Mouse (Mus musculus): Measurements from ENCODE around the gene Tpm3.
"Not testable (repeated sequence)": the region's sequence is repeated elsewhere in the genome, so short reads cannot be mapped to it uniquely, and the experiment has no call there.

Gene Tpm3

DNA sequence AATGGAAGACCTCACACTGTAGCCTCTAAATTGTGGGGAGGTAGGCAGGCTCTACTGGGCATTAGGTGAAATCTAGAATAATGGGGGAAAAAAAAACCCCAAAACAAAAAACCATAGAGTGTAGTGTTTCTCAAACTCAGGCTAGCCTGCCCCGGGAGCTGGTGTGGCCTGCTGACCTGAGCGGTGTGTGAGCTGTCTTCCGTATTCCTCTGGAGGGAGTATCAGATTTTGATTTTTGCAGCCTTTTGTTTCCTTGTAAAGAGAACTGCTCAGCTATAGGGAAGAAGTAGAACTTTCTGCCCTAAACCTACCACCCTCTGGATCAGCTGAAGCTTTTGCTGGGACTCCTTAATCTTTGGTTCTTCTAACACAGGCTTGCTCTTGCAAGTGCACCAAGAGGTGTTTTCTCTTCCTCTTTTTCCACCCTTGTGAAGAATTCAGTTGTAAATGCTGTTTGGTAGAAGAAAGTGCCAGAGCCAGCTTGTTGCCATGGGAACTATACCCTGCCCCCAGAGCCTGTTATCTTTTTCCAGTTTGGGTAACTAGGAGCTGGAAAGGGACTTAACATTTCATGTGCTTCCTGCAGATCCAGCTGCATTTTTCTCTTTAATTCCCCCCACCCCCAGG is 11.4 kb downstream of the Tpm3 start:
- no peak for DNase-seq (ENCODE audit: low read depth, low spot score)

DNA sequence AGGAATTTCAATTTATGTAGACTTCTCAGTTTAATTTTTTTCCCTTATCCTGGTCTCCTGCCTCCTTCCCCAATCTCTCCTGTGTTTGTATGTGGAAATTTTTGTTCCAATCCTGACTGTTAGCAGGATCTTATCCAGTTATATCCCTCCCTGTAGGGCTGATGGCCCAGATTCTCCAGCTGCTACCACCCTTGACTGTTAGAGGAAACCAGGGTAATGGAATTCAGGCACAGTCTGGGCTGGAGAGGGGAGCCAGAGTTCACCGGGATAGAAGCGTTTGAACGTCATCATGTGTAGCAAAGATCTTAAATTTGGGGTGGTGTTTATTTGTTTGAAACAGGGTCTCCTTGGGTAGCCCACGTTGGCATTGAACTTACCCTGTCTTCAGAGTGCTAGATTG is 12.3 kb downstream of the Tpm3 start:
- DNase-seq (ENCODE audit: low read depth, low spot score): no peak

DNA sequence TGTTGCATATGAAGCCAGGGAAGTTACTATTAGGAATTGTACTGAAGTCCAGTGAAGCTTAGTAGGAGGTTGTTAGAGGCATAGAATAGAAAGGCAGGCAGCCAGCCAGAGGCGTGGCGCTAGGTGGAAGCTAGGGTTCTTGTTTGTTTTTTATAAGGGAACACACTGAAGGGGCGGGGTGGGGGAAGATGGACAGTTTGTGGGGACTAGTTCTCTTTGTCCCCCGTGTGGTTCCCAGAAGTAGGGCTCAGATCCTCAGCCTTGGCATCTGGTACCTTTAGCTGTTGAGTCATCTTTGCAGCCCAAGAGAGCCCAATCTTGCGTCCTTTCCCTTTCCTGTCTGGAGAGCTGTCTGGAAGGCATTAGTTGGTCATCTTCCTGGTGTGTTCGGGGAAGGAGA is 12.8 kb downstream of the Tpm3 start:
- no peak for DNase-seq (ENCODE audit: low read depth, low spot score)

GRCm38 (mm10) chr3:90086068-90086467 is 13.6 kb downstream of the Tpm3 start:
- DNase-seq (ENCODE audit: low read depth, low spot score): no peak

DNA sequence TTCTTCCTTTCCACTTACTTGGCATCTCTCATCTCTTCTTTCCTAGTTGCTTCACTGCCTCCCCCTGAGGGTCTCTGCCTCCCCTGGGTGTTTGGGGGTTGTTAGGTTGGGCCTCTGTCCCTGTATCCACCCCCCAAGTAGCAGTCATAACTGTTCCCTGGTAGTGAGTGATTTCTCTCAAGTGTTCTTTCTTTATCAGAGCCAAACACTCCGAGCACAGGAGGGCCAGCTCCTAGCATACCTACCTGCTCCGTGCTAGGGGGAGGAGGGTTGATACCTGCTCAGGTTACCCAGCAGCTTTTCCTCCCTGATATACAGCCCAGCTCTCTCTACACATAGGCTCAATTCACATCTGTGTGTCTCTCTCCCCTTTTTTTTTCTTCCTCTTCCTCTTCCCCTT is 16.2 kb downstream of the Tpm3 start:
- no peak for DNase-seq (ENCODE audit: low read depth, low spot score)

DNA sequence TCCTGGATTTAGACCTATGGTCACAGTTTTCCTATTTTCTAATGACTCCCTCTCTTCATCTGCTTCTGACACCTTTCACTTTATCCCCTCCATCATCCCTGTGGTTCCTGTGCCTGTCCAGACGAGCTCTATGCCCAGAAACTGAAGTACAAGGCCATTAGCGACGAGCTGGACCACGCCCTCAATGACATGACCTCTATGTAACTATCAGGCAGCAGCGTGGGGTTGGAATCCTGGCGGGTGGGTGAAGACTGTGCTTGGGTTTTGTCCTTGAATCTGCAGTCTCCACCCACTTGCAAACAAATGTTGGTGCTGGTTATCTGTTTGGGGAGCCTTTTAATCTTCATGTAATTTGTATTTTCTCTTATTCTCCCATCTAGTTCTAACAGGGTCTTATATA is 18.4 kb downstream of the Tpm3 start:
- DNase-seq (ENCODE audit: low read depth, low spot score): no peak

- no peak for DNase-seq (ENCODE audit: low read depth, low spot score)
These were observed 22.0 kb downstream of the Tpm3 start for GRCm38 (mm10) chr3:90094453-90094852.

GRCm38 (mm10) chr3:90097928-90098327 is 25.5 kb downstream of the Tpm3 start:
- DNase-seq (ENCODE audit: low read depth, low spot score): no peak

DNA sequence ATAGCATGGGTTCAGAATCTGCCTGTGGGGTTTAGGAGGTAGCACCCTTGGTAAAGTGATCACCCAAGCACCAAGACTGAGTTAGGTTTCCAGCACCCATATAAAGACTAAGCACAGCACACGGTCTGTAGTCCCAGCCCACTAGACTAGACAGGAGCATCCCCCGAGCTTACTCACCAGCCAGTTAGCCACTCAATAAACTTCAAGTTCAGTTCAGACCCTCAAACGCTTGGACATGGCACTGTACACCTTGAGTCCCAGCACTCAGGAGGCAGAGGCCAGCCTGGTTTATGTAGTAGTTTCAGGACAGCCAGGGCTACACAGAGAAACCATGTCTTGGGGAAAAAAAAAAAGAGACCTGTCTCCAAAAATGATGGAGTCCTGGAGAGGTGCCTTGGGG is 28.6 kb downstream of the Tpm3 start:
- no peak for DNase-seq (ENCODE audit: low read depth, low spot score)

- DNase-seq (ENCODE audit: low read depth, low spot score): no peak
These were observed 29.2 kb downstream of the Tpm3 start for GRCm38 (mm10) chr3:90101673-90102072.

DNA sequence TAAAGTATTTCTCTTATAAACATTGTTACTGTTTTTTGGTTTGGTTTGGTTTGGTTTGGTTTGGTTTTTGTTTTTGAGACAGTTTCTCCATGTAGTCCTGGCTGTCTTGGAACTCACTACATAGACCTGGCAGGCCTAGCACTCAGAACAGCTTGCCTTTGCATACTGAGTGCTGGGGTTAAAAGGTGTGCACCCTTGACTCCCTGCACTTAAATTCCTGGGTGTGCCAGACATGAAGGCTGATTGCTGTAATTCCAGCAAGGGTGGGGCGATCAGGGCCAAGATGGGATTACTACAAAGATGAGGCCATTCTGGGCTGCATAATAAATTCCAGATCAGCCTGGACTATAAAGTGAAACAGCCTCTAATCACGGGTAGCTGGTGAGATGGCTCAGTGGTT is 29.8 kb downstream of the Tpm3 start:
- no peak for DNase-seq (ENCODE audit: low read depth, low spot score)

DNA sequence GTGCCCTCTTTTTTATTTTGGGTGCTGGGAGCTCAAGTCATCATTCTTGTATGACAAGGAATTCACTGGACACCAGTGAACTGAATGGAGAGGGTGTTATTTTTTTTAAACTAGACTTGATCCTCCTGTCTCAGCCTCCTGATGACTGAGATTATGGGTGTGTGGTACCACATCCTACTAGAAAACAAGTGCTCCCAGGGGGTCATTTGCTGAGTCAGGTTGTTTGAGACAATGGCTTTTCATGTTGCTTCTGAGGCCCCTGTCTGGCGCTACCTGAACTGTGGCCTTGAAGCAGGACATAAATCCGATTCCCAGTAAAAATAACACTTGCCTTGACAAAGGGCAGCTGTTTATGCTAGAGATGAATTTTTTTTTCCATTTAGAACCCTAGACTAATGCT is 30.7 kb downstream of the Tpm3 start:
- no peak for DNase-seq (ENCODE audit: low read depth, low spot score)

DNA sequence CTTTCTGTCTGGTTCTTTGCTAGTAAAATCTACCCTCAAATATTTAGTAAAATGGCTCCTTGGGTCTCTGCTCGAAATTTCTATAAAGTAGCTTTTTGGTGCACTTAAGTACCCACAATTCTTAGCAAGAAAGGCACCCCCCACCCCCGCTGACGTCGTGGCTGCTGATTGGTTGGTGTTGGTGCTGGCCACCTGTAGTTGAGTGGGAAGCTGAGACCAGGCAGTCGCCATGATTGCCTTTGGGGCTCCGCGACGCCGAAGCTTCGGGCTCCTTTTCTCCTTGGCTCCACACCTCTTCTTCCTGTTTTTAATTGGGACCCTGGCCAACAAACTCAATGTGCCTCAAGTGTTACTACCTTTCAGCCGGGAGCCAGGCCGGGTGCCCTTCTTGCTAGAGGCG is 31.5 kb downstream of the Tpm3 start, which contains the start of gene Nup210l:
Nup210l (plus strand) TSS at position 195 of the 400 bp plus-strand sequence.
- no peak for DNase-seq (ENCODE audit: low read depth, low spot score)

GRCm38 (mm10) chr3:90111706-90112105 is 39.3 kb downstream of the Tpm3 start:
- DNase-seq (ENCODE audit: low read depth, low spot score): no peak

GRCm38 (mm10) chr3:90114342-90114741 is 41.9 kb downstream of the Tpm3 start:
- DNase-seq (ENCODE audit: low read depth, low spot score): no peak

DNA sequence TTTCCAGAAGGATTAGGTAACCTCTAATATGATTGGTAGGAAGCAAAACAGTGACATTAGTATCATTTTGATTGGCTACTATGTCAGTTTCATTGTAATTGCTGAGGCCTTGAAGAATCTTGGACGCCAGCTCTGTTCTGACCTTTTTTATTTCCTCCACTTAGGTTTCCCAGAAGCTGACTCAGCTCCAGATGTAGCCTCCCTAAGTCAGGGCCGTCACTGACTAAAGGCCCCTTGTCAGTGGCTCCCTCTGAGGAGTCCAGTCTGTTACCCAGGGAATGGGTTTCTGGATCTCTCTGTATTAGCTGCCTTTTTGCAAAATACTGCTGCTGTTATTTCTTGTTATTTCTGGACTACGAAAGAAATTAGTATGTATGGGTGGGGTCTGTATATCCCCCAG is 43.1 kb downstream of the Tpm3 start:
- no peak for DNase-seq (ENCODE audit: low read depth, low spot score)

- no peak for DNase-seq (ENCODE audit: low read depth, low spot score)
These were observed 45.8 kb downstream of the Tpm3 start for GRCm38 (mm10) chr3:90118132-90118790.

DNA sequence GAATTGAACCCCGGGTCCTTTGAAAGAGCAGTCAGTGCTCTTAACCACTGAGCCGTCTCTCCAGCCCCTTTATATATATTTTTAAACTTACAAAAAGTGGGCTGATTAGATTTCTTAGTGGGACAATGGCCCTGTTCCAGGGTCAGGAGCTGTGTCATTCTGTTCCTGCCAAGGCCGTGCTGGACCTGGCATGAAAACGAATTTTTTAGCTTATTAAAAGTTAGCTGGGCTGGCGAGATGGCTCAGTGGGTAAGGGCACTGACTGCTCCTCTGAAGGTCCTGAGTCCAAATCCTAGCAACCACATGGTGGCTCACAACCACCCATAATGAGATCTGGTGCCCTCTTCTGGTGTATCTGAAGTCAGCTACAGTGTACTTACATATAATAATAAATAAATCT is 49.6 kb downstream of the Tpm3 start:
- DNase-seq (ENCODE audit: low read depth, low spot score): not testable (repeated sequence)

GRCm38 (mm10) chr3:90125710-90126109 is 53.3 kb downstream of the Tpm3 start:
- DNase-seq (ENCODE audit: low read depth, low spot score): no peak

DNA sequence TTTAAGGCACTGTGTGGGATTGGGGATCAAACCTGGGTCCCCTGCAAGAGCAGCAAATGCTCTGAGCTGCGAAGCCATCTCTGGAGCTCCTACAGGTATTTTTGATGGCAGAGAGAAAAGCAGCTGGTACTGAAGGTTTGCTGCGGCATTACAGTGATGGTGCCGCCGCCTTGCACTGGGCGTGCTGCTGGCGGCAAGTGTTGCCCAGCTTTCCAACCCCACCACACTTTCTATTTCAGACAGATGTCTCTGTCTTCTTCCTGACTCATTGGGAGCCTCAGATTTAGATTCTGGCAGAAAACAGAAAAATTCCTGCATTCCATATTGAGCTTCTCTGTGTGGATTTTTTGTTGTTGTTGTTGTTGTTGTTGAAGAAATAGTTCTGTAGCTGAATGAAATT is 55.4 kb downstream of the Tpm3 start:
- no peak for DNase-seq (ENCODE audit: low read depth, low spot score)

- DNase-seq (ENCODE audit: low read depth, low spot score): no peak
These were observed 60.3 kb downstream of the Tpm3 start for GRCm38 (mm10) chr3:90132745-90133144.

- no peak for DNase-seq (ENCODE audit: low read depth, low spot score)
These were observed 60.9 kb downstream of the Tpm3 start for GRCm38 (mm10) chr3:90133331-90133730.

DNA sequence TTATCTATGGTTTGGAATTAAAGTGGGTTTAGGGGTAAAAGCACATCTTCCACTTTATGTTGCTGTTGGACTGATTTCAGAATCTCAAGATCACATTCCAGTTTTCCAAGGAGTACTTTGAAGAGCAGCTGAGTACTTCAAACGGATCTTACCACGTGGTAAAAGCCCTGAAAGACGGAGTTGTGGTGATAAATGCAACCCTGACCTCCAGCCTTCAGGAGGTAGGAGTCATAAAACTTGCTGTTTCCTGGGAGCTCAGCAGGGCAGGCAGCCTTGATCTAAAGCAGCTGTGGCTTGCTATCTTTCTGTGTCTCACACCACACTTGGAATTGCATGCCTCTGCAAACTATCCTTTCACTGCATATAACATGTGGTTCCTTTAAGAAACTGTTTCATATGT is 62.0 kb downstream of the Tpm3 start:
- no peak for DNase-seq (ENCODE audit: low read depth, low spot score)

- no peak for DNase-seq (ENCODE audit: low read depth, low spot score)
These were observed 62.5 kb downstream of the Tpm3 start for GRCm38 (mm10) chr3:90134993-90135392.

All from retina, postnatal 7 days (tissue).